Mouse (Mus musculus): ENCODE results near the gene 1700029P11Rik.

Gene 1700029P11Rik

GRCm38 (mm10) chr15:81980321-81980720 is at the start of gene 1700029P11Rik:
Gene 1700029P11Rik (plus strand): TSS chr15:81980540.
- no peak for DNase-seq (ENCODE audit: low spot score in 2 of 2)

- DNase-seq (ENCODE audit: low spot score in 2 of 2): peak; percentile 78 to 86
Measured at GRCm38 (mm10) chr15:81932951-81933470, 47.3 kb upstream of the 1700029P11Rik start.

- no peak for DNase-seq (ENCODE audit: low spot score in 2 of 2)
Measured at GRCm38 (mm10) chr15:81933986-81934385, 46.4 kb upstream of the 1700029P11Rik start.

- DNase-seq (ENCODE audit: low spot score in 2 of 2): peak in 1 of 2 experiments; percentile 36
Measured at GRCm38 (mm10) chr15:81935869-81936637, 44.3 kb upstream of the 1700029P11Rik start.

GRCm38 (mm10) chr15:81936679-81937078 is 43.7 kb upstream of the 1700029P11Rik start, which contains the start of gene Csdc2:
Gene Csdc2 (plus strand): TSS chr15:81936759.
- DNase-seq (ENCODE audit: low spot score in 2 of 2): peak; percentile 84 to 88

- DNase-seq (ENCODE audit: low spot score in 2 of 2): peak; percentile 85 to 89
Measured at GRCm38 (mm10) chr15:81937098-81937972, 43.0 kb upstream of the 1700029P11Rik start.

- peak; percentile 65 to 71 for DNase-seq (ENCODE audit: low spot score in 2 of 2)
Measured at GRCm38 (mm10) chr15:81938246-81938645, 42.1 kb upstream of the 1700029P11Rik start.

- DNase-seq (ENCODE audit: low spot score in 2 of 2): no peak
Measured at GRCm38 (mm10) chr15:81939157-81939715, 41.1 kb upstream of the 1700029P11Rik start.

GRCm38 (mm10) chr15:81939774-81940173 is 40.6 kb upstream of the 1700029P11Rik start:
- DNase-seq (ENCODE audit: low spot score in 2 of 2): no peak

GRCm38 (mm10) chr15:81940219-81940618 is 40.1 kb upstream of the 1700029P11Rik start:
- no peak for DNase-seq (ENCODE audit: low spot score in 2 of 2)

GRCm38 (mm10) chr15:81941010-81941409 is 39.3 kb upstream of the 1700029P11Rik start:
- no peak for DNase-seq (ENCODE audit: low spot score in 2 of 2)

GRCm38 (mm10) chr15:81943176-81943749 is 37.1 kb upstream of the 1700029P11Rik start:
- no peak for DNase-seq (ENCODE audit: low spot score in 2 of 2)

GRCm38 (mm10) chr15:81949076-81949475 is 31.3 kb upstream of the 1700029P11Rik start:
- DNase-seq (ENCODE audit: low spot score in 2 of 2): peak in 1 of 2 experiments; percentile 22

- DNase-seq (ENCODE audit: low spot score in 2 of 2): peak in 1 of 2 experiments; percentile 23
Measured at GRCm38 (mm10) chr15:81949476-81950131, 30.7 kb upstream of the 1700029P11Rik start.

GRCm38 (mm10) chr15:81950716-81951115 is 29.6 kb upstream of the 1700029P11Rik start:
- peak in 1 of 2 experiments; percentile 26 for DNase-seq (ENCODE audit: low spot score in 2 of 2)

GRCm38 (mm10) chr15:81951159-81951558 is 29.2 kb upstream of the 1700029P11Rik start:
- DNase-seq (ENCODE audit: low spot score in 2 of 2): peak in 1 of 2 experiments; percentile 27

- peak; percentile 24 to 27 for DNase-seq (ENCODE audit: low spot score in 2 of 2)
Measured at GRCm38 (mm10) chr15:81952310-81952709, 28.0 kb upstream of the 1700029P11Rik start.

- DNase-seq (ENCODE audit: low spot score in 2 of 2): peak; percentile 26 to 32
Measured at GRCm38 (mm10) chr15:81954151-81954583, 26.2 kb upstream of the 1700029P11Rik start.

- peak; percentile 30 to 33 for DNase-seq (ENCODE audit: low spot score in 2 of 2)
Measured at GRCm38 (mm10) chr15:81954716-81955115, 25.6 kb upstream of the 1700029P11Rik start.

GRCm38 (mm10) chr15:81955414-81955813 is 24.9 kb upstream of the 1700029P11Rik start:
- no peak for DNase-seq (ENCODE audit: low spot score in 2 of 2)

- DNase-seq (ENCODE audit: low spot score in 2 of 2): peak; percentile 59 to 60
Measured at GRCm38 (mm10) chr15:81956457-81956856, 23.9 kb upstream of the 1700029P11Rik start.

Measured in right cerebral cortex, postnatal 10 days (tissue).